Mouse (Mus musculus): ENCODE results near the gene Cul3.
"Not testable (repeated sequence)": the region's sequence is repeated elsewhere in the genome, so short reads cannot be mapped to it uniquely, and the experiment has no call there.

Cul3 gene

DNA sequence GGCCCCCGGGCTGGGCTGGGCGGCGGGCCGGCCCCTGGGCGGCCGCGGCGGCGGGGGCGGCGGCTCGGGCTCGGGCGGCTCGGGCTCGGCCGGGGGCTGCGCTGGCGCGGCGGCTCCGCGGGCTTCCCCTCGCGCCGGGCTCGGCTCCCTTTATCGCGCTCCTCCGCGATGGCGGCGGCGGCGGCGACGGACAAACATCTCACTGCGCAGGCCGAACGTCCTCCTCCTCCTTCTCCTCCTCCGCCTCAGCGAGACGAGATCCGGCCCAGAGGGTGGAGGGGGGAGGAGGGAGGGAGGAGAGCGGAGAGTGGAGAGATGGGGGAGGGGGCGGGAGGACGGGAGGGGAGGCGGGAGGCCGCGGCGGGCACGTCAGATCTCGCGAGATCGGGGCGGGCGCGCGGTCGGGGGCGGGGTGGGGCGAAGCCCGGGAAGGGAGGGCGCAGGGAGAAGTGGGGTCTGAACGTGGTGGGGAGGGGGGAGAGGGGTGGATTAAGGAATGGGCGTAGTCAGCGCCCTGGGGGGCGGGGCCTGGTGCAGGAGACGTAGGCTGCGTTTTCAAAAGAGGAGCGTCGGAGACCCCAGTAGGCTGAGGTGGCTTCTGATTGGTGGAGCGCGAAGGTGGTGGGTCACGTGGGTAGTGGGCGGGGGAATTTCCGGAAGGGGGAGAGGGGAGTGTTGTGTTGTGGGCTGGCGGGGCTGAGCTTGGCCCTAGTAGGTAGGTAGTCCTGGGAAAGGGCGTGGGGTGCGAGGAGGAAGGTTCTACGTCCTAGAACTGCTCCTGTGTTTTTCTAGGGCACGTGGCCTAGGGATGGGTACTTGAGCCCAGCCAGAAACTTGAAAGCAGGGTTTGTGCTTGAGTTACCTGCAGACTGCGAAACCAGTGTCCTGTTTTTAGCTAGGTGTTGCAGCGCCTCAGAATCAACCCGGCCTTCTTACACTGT, at the start of gene Cul3:
TSS of gene Cul3 (minus strand) at position 45 of the 941 bp plus-strand sequence.
- peak; percentile 85 to 94 for DNase-seq (ENCODE audit: low spot score in 2 of 2)

DNA sequence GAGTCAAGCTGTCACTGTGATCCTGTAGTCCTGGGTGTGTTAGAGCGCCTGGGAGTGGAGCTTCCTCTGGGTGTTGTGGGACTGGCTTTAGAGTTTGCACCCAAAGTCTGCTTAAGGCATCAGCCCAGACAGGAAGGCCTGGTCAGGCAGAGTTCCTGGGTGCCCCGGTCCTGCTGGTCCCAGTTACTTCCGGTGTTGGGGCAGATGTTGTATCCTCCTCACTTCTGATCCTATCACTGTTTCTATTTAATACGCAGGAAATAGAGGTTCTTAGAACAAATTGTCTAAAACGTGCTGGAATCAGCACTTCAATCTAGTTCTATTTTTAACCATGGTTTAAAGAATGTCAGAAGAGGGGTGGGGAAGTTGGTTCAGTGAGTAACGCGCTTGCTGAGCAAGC, 49.2 kb upstream of the Cul3 start:
- no peak for DNase-seq (ENCODE audit: low spot score in 2 of 2)

DNA sequence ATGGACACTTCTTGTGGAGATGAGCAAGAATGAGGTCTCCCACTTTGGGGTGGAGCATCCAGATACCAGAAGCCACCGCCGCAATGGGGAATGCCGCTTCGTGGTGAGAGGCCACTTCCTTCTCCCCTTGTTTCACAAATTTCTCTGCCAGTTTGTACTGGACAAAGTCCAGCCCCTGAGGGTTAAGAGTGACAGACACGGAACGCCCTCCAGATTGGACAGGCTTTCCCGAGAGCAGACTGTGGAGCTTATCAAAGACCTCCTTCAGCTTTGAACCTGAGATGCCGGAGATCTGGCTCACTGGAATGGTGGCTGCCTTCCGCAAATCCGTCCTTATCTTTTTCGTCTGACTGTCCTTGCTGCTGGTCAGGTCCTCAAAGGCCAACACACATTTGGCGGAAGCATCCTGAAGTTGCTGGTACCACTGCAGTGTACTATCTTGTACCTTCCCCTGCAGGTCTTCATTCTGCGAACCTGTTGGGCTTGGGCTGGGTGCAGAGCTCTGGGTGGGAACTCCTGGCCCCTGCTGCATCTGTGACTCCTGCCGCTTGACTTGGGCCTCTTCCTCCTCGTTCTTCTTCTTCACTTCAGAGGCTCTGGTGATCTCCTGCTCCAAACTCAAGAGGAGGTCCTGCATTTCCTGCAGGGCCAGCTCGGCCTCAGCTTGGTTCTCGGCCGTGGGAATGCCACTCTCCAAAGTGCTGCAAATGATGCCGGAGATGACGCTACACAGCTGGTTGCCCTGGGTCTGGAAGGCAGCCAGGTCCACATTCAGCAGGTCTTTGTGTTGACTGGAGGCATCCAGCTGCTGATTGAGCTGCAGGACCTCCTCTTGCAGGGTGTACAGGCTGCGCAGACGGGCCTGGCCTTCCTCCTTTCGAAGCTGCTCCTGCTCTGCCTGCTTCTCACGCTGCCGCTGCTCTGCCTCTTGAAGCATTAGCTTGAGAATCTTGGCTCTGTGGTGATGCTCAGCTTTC, 43.6 kb upstream of the Cul3 start:
- DNase-seq (ENCODE audit: low spot score in 2 of 2) = no peak

GRCm38 (mm10) chr1:80382928-80383327, 42.6 kb upstream of the Cul3 start:
- DNase-seq (ENCODE audit: low spot score in 2 of 2) = no peak

DNA sequence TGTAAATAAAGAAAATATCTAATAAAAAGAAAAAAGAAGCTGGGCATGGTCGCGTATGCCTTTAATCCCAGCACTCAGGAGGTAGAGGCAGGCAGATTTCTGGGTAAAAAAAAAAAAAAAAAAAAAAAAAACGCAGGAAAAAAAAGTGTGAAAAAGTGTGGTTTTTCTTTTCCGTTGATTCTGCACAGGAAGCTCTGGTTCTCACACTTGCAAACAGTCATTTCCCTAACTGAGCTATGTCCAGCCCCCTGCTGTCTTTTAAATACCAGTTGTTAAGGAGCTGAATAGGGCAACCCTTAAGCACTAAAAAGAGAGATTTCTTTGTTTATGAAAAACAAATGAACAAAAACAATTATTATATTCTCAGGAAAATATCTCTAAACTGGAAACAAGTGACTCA, 41.0 kb upstream of the Cul3 start:
- DNase-seq (ENCODE audit: low spot score in 2 of 2) = no peak

- no peak for DNase-seq (ENCODE audit: low spot score in 2 of 2)
Measured at GRCm38 (mm10) chr1:80372010-80372409, 31.7 kb upstream of the Cul3 start.

GRCm38 (mm10) chr1:80371189-80371889, 31.1 kb upstream of the Cul3 start:
- peak in 1 of 2 experiments; percentile 31 for DNase-seq (ENCODE audit: low spot score in 2 of 2)

DNA sequence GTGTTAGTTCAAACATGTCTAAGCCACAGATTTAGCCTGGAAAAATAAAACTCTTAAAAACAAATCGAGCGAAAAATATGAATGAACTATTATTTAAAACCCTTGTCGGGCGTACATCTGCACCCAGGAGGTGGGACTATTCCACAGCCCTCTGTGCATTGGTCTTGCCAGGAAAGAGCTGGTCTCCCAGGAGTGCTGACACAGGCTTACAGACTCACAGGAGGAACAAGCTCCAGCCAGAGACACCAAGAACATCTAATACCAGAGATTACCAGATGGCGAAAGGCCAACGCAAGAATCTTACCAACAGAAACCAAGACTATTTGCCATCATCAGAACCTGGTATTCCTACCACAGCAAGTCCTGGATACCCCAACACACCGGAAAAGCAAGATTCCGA, 23.2 kb upstream of the Cul3 start:
- DNase-seq (ENCODE audit: low spot score in 2 of 2) = no peak

GRCm38 (mm10) chr1:80362946-80363345, 22.7 kb upstream of the Cul3 start:
- no peak for DNase-seq (ENCODE audit: low spot score in 2 of 2)

GRCm38 (mm10) chr1:80362400-80362799, 22.1 kb upstream of the Cul3 start:
- DNase-seq (ENCODE audit: low spot score in 2 of 2) = no peak

DNA sequence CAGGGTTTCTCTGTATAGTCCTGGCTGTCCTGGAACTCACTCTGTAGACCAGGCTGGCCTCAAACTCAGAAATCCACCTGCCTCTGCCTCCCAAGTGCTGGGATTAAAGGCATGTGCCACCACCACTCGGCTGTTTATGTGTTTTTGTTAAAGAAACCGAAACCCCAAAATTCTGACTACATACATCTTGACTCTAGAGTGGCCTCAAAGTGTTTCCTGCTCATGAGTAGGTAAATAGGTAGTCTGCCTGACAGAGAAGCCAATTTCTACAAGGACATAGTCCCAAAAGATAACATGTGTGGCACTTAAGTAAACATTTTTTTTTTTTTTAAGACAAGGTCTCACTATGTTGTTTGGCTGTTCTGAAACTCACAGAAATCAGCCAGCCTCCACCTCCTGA, 21.5 kb upstream of the Cul3 start:
- not testable (repeated sequence) for DNase-seq (ENCODE audit: low spot score in 2 of 2)

GRCm38 (mm10) chr1:80360038-80360608, 19.8 kb upstream of the Cul3 start:
- DNase-seq (ENCODE audit: low spot score in 2 of 2) = no peak

DNA sequence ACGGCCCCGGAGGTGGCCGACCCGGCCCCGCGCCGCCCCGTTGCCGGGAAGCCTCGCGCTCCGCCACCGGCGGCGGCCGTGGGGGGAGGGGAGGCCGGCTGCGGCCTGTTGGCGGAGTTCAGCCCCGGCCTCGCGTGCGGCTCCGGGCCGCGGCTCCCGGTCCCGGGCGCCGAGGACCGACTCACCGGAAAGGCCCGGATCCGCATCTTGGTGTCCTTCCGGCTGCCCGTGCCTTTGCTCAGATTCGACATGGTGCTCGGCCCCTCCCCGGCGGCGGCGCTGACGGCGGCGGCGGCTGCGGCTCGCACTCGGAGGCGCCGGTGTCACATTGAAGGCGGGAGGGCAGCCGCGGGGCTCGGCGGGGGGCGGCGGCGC, 232 bp downstream of the Cul3 start:
- DNase-seq (ENCODE audit: low spot score in 2 of 2) = peak; percentile 20 to 60

GRCm38 (mm10) chr1:80339425-80340021, 757 bp downstream of the Cul3 start:
- DNase-seq (ENCODE audit: low spot score in 2 of 2) = peak in 1 of 2 experiments; percentile 19

DNA sequence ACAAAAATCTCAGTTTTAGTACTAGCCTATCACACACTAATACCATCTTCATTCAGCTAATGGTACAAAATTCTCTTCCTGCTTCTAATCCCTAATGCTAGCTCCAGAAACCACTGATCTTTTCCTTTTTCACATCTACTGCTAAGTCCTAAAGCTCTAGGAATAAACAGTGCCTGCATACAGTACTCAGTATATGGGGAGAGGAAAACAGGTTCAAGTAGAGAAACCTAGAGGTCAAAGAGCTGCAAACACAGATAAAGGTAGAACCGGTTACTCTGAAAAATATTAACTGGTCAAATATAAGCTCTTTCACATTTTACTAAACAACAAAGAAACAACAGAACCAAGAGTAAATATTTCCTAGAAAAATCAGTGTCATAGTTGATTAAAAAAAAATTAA, 1.9 kb downstream of the Cul3 start:
- no peak for DNase-seq (ENCODE audit: low spot score in 2 of 2)

DNA sequence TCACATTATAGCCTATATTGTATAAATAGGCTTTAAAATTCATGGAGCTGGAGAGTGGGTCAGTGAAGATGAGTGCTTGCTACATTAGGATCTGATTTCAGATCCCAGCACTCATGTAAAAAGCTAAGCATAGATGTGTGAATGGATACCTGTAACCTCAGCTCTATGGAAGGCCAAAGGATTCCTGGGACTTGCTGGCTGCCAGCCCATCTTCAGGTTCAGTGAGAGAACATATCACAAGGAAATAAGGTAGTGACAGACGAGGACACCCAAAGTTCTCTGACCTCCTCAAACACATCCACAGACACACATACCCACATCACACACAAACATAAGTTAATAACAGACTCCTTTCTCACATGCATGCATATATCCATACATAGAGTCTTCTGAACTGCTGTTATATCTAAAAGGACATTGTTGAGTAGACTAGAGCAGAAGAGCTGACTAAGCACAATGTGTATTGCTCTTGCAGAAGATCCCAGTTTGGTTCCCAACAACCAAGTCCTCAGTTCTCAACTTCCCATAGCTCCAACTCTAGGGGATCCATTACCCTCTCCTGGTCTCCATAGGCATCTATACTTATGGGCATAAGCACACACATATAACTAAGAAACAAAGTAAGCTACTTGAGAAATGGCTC, 4.4 kb downstream of the Cul3 start:
- no peak for DNase-seq (ENCODE audit: low spot score in 2 of 2)

- DNase-seq (ENCODE audit: low spot score in 2 of 2) = no peak
Measured at GRCm38 (mm10) chr1:80335118-80335517, 5.2 kb downstream of the Cul3 start.

GRCm38 (mm10) chr1:80330970-80331369, 9.3 kb downstream of the Cul3 start:
- DNase-seq (ENCODE audit: low spot score in 2 of 2) = no peak

DNA sequence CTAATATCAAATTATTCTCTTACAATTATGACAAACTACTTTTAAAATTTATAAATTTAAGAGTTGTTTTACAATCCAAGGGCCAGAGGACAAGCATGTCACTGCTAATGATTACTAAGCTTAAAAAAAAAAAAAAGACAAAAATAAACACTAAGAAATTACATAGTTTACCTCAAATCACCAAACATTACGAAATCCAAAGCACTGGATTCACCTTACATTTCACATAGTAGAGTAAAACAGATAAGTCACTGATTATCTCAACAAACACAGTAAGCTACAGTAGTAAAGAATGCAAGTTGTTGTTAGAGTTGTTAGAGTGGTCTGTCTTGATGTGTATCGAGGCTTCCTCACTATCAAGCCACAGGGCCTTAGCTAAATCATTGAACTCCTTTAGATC, 14.5 kb downstream of the Cul3 start:
- no peak for DNase-seq (ENCODE audit: low spot score in 2 of 2)

- no peak for DNase-seq (ENCODE audit: low spot score in 2 of 2)
Measured at GRCm38 (mm10) chr1:80324370-80324769, 15.9 kb downstream of the Cul3 start.

Data from left cerebral cortex, adult 9 months (tissue).